Comparison of ENCODE assay signal across 17 mouse cellular contexts in the genomic region with DNA sequence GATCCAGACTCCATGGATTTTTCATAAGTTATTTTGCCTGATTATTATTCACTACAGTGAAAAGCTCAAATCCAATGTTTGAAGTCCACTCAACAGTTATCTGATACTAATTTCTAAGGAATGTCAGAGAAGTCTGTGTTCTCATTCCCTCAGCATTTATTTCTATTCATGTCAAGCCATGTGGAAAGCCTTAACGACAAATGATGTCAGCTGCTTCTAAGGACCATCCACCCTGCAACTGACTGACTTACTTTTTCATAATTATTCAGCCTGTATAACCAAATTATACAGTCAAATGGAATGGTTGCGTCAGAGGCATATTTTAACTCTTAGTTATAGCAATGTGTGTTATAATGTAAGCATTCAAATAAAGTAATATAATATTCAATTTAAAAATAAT. TPM values are rescaled to one million over a fixed set of nuclear protein-coding genes. Genes with fewer than 3 reads are reported as not detected.
"Had no signal": no experiment of that assay in that cellular context is flagged by ENCODE, and none has a peak within 500 bp of the region (broad histone marks: within the 10 kb centered on the region; RNA-seq: fewer than 3 reads in every experiment).

No protein-coding gene starts in this region.

- H3K4me2 ChIP-seq: liver, embryonic 11.5 days; liver, embryonic 15.5 days; midbrain, embryonic 13.5 days; neural tube, embryonic 15.5 days; stomach, embryonic 15.5 days had no signal

- H3K9ac ChIP-seq: liver, embryonic 15.5 days; midbrain, embryonic 13.5 days; neural tube, embryonic 15.5 days; stomach, embryonic 15.5 days had no signal

- H3K9me3 ChIP-seq: limb, embryonic 10.5 days; liver, embryonic 15.5 days; midbrain, embryonic 13.5 days; neural tube, embryonic 15.5 days; stomach, embryonic 15.5 days had no signal

- H3K27ac ChIP-seq: left cerebral cortex, adult 2 months; limb, embryonic 10.5 days; liver, embryonic 15.5 days; midbrain, embryonic 13.5 days; neural tube, embryonic 15.5 days; stomach, embryonic 15.5 days had no signal

- H3K36me3 ChIP-seq: limb, embryonic 10.5 days; liver, embryonic 15.5 days; midbrain, embryonic 13.5 days; neural tube, embryonic 15.5 days; stomach, embryonic 15.5 days had no signal

- H3K4me3 ChIP-seq: left cerebral cortex, adult 2 months; limb, embryonic 10.5 days; liver, embryonic 15.5 days; midbrain, embryonic 13.5 days; neural tube, embryonic 15.5 days; stomach, embryonic 15.5 days had no signal

- DNase-seq: kidney, postnatal 14 days; lung, adult 2 months; lung, postnatal 36 days; right cerebral cortex, postnatal 14 days; thymus, postnatal 36 days had no signal

- H3K27me3 ChIP-seq: liver, embryonic 15.5 days; midbrain, embryonic 13.5 days; neural tube, embryonic 15.5 days; stomach, embryonic 15.5 days had no signal

- ATAC-seq: lung, postnatal 0 days; midbrain, embryonic 13.5 days had no signal

- H3K4me1 ChIP-seq: limb, embryonic 10.5 days; liver, embryonic 15.5 days; midbrain, embryonic 13.5 days; neural tube, embryonic 15.5 days; stomach, embryonic 15.5 days had no signal

RNA-seq across cellular contexts. Expression of gene Ppp1r1c, which starts 8.3 kb away (rescaled TPM):
- polyA plus RNA-seq: kidney, embryonic 14.5 days; large intestine, adult 2 months; limb, embryonic 10.5 days; liver, embryonic 15.5 days; lung, adult 2 months; lung, postnatal 0 days; spleen, adult 2 months; stomach, embryonic 15.5 days; thymus, postnatal 0 days had no signal
